Mouse (Mus musculus) layer of hippocampus, adult 11-12 months (tissue): ENCODE results near the gene Gm13306.
"Not testable (repeated sequence)": the region's sequence is repeated elsewhere in the genome, so short reads cannot be mapped to it uniquely, and the experiment has no call there.

Experiments
- DNase-seq: peaks from one replicate; pipeline ENCODE4 v3.0.0; 2022; ENCODE audit warnings: low spot score

Gm13306 gene

DNA sequence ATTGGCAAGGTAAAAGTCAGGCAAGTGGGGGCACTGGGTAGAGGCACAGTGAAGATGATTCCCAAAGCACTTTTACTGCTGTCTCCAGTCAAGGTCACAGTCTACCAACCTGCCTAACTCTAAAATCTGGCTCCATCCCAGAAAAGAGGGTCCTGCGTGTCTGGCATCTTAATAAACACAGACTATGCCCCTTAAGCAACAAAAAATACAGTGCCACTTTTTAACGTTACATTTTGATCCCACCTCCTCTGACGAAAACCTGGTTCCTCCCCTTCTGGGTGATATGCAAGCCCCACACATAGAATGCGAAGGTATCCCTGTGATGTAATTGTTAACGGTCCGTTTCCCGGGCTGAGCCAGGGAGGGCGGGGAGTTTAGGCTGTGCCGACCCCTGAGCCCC is at the start of gene Gm13306:
Gene Gm13306, plus strand, starts transcription at position 301 of the 400 bp plus-strand sequence.
- DNase-seq: not testable (repeated sequence)

DNA sequence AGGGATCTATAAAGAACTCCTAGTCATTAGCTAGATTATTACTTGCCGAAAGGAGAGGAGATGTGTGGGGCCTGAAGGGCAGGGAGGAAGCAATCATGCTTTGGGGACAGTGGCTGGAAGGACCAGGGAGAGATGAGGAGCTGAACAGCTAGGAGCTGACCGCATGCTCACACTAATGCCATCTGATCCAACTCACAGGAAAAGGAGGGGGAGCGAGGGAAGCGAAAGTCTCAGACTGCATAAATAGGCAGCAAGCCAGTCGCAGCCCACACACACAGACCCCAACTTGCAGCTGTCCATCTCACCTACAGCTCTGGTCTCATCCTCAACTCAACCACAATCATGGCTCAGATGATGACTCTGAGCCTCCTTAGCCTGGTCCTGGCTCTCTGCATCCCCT is 38.7 kb upstream of the Gm13306 start, which contains the start of gene Gm13304:
Gene Gm13304, plus strand, starts transcription at position 301 of the 400 bp plus-strand sequence.
- not testable (repeated sequence) for DNase-seq

DNA sequence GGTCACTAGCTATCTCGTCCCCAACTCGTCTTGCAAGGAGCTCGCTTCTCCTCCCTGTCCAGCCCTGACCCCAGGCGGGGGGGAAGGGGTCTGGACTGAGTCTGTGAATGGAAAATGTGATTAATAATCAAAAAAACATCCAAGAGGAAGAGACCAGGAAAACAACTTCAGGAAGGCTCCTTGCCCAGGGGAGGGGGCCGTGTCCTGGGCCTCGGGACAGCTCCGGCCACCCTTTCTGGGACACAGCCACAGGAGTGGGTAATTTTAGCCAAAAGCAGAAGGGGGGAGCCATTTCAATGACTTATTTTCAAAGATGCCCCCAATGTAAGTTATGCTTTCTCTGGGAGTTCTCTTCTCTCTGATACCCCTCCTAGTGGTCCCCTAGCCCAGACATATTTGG is 15.3 kb downstream of the Gm13306 start, which contains the start of gene Gm13305:
Gene Gm13305, minus strand, starts transcription at position 101 of the 400 bp plus-strand sequence.
- DNase-seq: not testable (repeated sequence)

DNA sequence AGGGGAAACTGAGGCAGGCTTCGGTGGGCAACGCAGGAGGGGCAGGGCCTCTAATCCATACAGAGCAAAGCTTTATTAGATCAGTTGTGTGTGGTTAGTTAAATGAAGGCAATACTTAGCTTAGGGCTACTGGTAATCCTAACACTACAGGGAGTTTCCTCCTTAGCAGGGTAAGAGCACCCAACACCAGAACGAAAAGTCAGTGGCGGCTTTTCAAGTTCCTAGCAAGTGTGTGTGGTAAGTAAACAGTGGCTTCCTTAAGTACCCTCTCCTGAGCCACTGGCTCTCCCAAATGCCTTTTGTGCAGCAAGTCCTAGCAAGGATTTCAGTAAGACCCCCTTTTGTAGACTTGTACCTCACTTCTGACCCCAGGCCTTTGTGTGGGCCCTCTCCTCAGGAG is 25.0 kb downstream of the Gm13306 start:
- DNase-seq: not testable (repeated sequence)

DNA sequence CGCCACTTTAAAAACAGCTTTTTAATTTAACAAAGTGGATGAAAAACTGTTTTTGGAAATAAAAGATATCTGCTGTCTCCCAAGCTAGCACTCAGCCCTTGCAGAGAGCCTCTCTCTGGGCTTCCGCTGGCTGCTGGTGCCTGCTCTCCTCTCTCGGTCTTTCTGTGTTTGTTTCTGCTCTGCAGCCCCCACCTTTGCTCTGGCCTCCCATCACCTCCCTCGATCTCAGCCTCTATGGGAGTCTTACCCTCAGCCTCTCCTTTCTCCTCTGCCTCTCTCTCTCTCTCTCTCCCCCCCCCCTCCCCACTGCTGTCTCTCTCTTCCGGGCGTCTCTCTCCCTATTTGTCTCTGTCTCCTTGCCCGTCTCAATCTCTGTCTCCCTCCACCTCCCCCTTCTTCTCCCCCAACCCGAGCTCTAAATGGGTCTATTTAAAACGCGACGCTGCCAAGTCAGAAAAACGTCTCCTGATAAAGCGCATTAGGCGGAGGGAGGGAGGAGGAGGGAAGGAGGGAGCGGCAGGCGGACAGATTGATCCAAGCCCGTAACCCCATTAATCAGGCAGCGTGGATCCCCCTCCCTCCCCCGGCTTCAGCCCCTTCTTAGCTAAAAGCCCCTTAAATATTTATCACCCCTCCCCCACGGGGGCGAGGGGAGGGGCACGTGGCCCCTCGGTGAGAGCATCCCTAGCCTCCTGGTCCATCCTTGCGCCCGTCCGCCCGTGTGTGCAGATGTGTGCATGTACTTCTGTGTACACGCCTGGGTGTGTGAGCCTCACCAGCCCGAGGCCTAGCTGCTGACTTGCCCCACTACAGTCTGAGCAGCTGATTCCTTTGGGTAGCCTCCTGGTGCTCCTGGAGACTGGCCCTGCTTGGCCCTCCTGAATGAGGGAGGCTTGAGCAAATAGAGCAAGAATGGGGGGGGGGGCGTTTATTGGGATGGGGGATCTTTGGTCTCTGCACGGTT is 30.3 kb downstream of the Gm13306 start:
- DNase-seq: not testable (repeated sequence)

DNA sequence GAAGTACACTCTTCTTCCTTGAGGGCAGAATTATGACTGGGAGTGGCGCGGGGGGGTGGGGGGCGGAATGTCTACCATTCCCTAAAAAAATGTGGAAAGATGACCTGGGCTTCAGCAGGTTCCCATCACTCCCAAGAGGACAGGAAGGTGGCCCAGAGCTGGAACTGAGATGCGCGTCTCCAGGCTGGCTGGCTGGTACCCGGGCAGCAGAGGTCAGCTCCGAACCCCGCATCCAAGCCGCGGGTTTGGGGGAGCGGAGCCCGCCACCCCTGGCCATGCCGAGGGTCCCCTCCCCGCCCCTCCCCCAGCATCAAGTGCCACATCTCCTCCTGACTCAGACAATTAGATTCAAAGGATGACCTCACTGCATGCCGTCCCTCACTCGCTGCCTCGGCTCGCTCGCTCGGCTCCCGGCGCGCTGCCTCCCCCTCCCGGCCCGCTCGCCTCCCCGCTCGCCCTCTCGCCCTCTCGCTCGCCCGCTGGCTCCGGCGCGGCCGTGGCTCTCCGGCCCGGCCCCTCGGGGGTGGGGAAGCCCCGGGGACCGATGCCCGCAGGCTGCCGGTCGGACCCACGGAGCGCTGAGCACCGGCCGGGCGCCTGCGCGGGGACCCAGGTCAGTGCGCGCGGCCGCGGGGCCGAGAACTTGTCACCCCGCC is 31.2 kb downstream of the Gm13306 start:
- not testable (repeated sequence) for DNase-seq

DNA sequence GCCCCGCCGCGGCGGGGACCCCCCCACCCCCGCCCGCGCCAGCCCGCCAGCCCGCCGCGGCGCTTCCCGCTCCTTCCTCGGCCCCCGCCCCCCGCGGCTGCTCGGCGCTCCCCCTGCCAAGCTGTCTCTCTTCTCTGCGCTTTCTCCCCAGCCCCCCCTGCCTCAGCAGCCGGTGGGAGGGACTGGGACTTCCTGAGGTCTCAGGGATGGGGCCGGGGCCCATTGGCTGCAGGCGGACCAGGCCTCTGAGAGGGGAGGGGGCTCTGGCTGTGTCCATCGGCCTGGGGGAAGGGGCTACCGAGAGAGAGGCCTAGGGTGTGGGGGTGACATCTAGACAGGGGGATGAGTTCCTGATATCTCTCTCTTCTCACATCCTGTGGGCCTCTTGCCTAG is 31.7 kb downstream of the Gm13306 start:
- not testable (repeated sequence) for DNase-seq
